In the genomic region with DNA sequence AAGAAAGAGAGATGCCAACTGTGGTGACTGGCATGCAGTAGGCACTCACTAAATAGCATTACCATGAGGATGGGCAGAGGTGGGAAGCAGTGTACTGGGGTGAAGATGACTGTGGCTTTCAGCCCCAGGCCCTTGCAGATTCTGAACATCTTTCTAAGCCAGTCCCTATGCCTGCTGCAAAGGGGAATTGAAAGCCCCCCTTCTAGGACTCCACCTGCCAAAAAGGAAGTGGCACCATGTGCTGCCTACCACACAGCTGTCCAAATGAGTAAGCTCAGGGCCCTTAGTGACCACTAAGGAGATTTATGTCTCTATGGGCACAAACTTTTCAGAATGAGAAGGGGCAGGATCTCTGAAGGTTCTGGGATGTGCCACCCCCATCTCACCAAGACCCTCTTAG, we compare ENCODE assay signal across 13 mouse cellular contexts. TPM values are rescaled to one million over a fixed set of nuclear protein-coding genes. Genes with fewer than 3 reads are reported as not detected.
DNase-seq lines count a peak whose midpoint lies in the region; ATAC-seq lines count a peak whose summit lies in the region.
"Had no signal": no experiment of that assay in that cellular context is flagged by ENCODE, and none has a peak within 500 bp of the region (broad histone marks: within the 10 kb centered on the region; RNA-seq: fewer than 3 reads in every experiment).

No protein-coding gene starts in this region.

- H3K36me3 ChIP-seq in kidney, embryonic 15.5 days: no peaks in the 10 kb centered on the region
- no peaks in the 10 kb centered on the region for H3K36me3 ChIP-seq in limb, embryonic 10.5 days
- H3K36me3 ChIP-seq in forebrain, embryonic 14.5 days (ENCODE audit: control insufficient read depth, insufficient read depth, low read length): no peaks in the 10 kb centered on the region
- H3K36me3 ChIP-seq: limb, embryonic 13.5 days; midbrain, embryonic 15.5 days had no signal

- no peaks in the 10 kb centered on the region for H3K9me3 ChIP-seq in kidney, embryonic 15.5 days (replicated peaks)
- H3K9me3 ChIP-seq in limb, embryonic 10.5 days (replicated peaks): no peaks in the 10 kb centered on the region
- no peaks in the 10 kb centered on the region for H3K9me3 ChIP-seq in forebrain, embryonic 14.5 days (replicated peaks; ENCODE audit: control insufficient read depth, low read length)
- H3K9me3 ChIP-seq: limb, embryonic 13.5 days; midbrain, embryonic 15.5 days had no signal

- no peak overlapping the region for H3K4me3 ChIP-seq in kidney, embryonic 15.5 days (replicated peaks)
- H3K4me3 ChIP-seq in limb, embryonic 10.5 days: no peak overlapping the region
- H3K4me3 ChIP-seq in forebrain, embryonic 14.5 days (ENCODE audit: low read depth, low read length): no peak overlapping the region
- H3K4me3 ChIP-seq: limb, embryonic 13.5 days; midbrain, embryonic 15.5 days had no signal

- peaks cover 5% of the 10 kb centered on the region; the same call in 1 of the 2 replicates for H3K27me3 ChIP-seq in kidney, embryonic 15.5 days
- no peaks in the 10 kb centered on the region for H3K27me3 ChIP-seq in limb, embryonic 10.5 days (ENCODE audit: low read depth, poor library complexity, severe bottlenecking)
- H3K27me3 ChIP-seq in forebrain, embryonic 14.5 days (replicated peaks; ENCODE audit: control insufficient read depth, insufficient read depth, low read length): no peaks in the 10 kb centered on the region
- H3K27me3 ChIP-seq: limb, embryonic 13.5 days; midbrain, embryonic 15.5 days had no signal

- no peak for ATAC-seq in kidney, embryonic 15.5 days (replicated peaks; ENCODE audit: low FRiP score)
- ATAC-seq in forebrain, embryonic 14.5 days: no peak
- ATAC-seq: inflammation-experienced regulatory T-cells, adult 6 months; midbrain, embryonic 15.5 days had no signal

- DNase-seq in kidney, adult 18-20 months: no peak
- peak; percentile 43 to 44 for DNase-seq in spleen, postnatal 36 days (ENCODE audit: low spot score in 2 of 2)
- no peak for DNase-seq in spleen, postnatal 14 days (ENCODE audit: low spot score in 2 of 2)
- DNase-seq in limb, embryonic 10.5 days (ENCODE audit: low spot score): no peak
- no peak for DNase-seq in frontal cortex, adult 2 months (ENCODE audit: extremely low spot score in 1 of 2, low spot score in 1 of 2)
- no peak for DNase-seq in left cerebral cortex, postnatal 4 days
- DNase-seq in forebrain, embryonic 14.5 days (ENCODE audit: low spot score): no peak
- DNase-seq: cerebellum, adult 2 months had no signal

- intact Hi-C loops in left cerebral cortex, postnatal 4 days (cut with DNase I): no loop called here

- no peak overlapping the region for H3K4me2 ChIP-seq in kidney, embryonic 15.5 days
- no peak overlapping the region for H3K4me2 ChIP-seq in forebrain, embryonic 14.5 days (ENCODE audit: low read length)
- H3K4me2 ChIP-seq: lung, embryonic 14.5 days; midbrain, embryonic 15.5 days had no signal

- peak overlapping the region; percentile 27; the same call in 1 of the 2 replicates for H3K27ac ChIP-seq in kidney, embryonic 15.5 days
- peak overlapping the region; percentile 22; the same call in 1 of the 2 replicates for H3K27ac ChIP-seq in limb, embryonic 10.5 days
- H3K27ac ChIP-seq in forebrain, embryonic 14.5 days (ENCODE audit: low read depth, low read length): no peak overlapping the region
- H3K27ac ChIP-seq: limb, embryonic 13.5 days; midbrain, embryonic 15.5 days had no signal

- H3K4me1 ChIP-seq in kidney, embryonic 15.5 days: peaks cover 15% of the 10 kb centered on the region
- H3K4me1 ChIP-seq in limb, embryonic 10.5 days: peaks cover 21% of the 10 kb centered on the region
- H3K4me1 ChIP-seq in forebrain, embryonic 14.5 days (ENCODE audit: control insufficient read depth, insufficient read depth, low read length): no peaks in the 10 kb centered on the region

- no peak overlapping the region for H3K9ac ChIP-seq in kidney, embryonic 15.5 days
- H3K9ac ChIP-seq in forebrain, embryonic 14.5 days (ENCODE audit: low read length): no peak overlapping the region
- H3K9ac ChIP-seq: limb, embryonic 13.5 days; lung, embryonic 14.5 days; midbrain, embryonic 15.5 days had no signal

RNA-seq across cellular contexts. Expression of a gene that starts 44.5 kb away (rescaled TPM):
- polyA plus RNA-seq in kidney, embryonic 15.5 days (2015; fragmentation: Nextera tagmentation; extraction: Ambion mirVana): 5.4 and 6.0 TPM in 2 replicates
- polyA plus RNA-seq in limb, embryonic 10.5 days (2016; fragmentation: Nextera tagmentation; extraction: Ambion mirVana): 4.2 and 6.3 TPM in 2 replicates
- 13.0 and 15.0 TPM in 2 replicates for polyA plus RNA-seq in frontal cortex, adult 2 months (2012; rRNA removed)
- total RNA-seq in left cerebral cortex, postnatal 4 days (2021): 10 to 100 TPM; 35.8 to 36.2 TPM
- polyA plus RNA-seq in forebrain, embryonic 14.5 days (2014; fragmentation: Nextera tagmentation; extraction: Ambion mirVana): 4.6 and 5.6 TPM in 2 replicates
- polyA plus RNA-seq: inflammation-experienced regulatory T-cells, adult 6 months had no signal

Comparison
In these comparisons a context has a peak if more than half of its experiments do, and no peak if none do; other contexts are left out.
1. DNase-seq: peak in spleen, postnatal 36 days (2 of 2); none in kidney, adult 18-20 months (single experiment), spleen, postnatal 14 days (0 of 2), limb, embryonic 10.5 days (single experiment), frontal cortex, adult 2 months (0 of 2), left cerebral cortex, postnatal 4 days (single experiment) and forebrain, embryonic 14.5 days (single experiment).